Mouse (Mus musculus) midbrain, embryonic 14.5 days (tissue): Measurements from ENCODE around the gene Cd82. TPM values are rescaled to one million over a fixed set of nuclear protein-coding genes. Genes with fewer than 3 reads are reported as not detected.

Experiments
- ATAC-seq: fragments of 200-750 bp; cut with Nextera tagmentation; 2 replicates; pipeline ENCODE4 v1.8.0; 2017; ENCODE audit warnings: moderate number of reproducible peaks, moderate library complexity; ENCODE audit not compliant: low FRiP score, low TSS enrichment
- DNase-seq: peaks from one replicate; pipeline ENCODE4 v3.0.0-alpha.2; 2015
- H3K27ac ChIP-seq: fragments of 300-500 bp; sonication (generic); replicated peaks from 2 replicates; pipeline ENCODE4 v1.5.1; 2014; ENCODE audit warnings: mild to moderate bottlenecking, low read depth, low read length, moderate library complexity
- H3K27me3 ChIP-seq: fragments of 300-500 bp; sonication (generic); 2 replicates; pipeline ENCODE4 v1.6.1; 2014; ENCODE audit warnings: low read length, control low read depth, mixed read lengths; ENCODE audit not compliant: control insufficient read depth, insufficient read depth
- H3K36me3 ChIP-seq: fragments of 300-500 bp; sonication (generic); 2 replicates; pipeline ENCODE4 v1.6.1; 2014; ENCODE audit warnings: low read length, control low read depth; ENCODE audit not compliant: control insufficient read depth, insufficient read depth
- H3K4me1 ChIP-seq: fragments of 300-500 bp; sonication (generic); 2 replicates; pipeline ENCODE4 v1.6.1; 2014; ENCODE audit warnings: mild to moderate bottlenecking, antibody characterized with exemption, low read length, control low read depth; ENCODE audit not compliant: control insufficient read depth, insufficient read depth
- H3K4me2 ChIP-seq: fragments of 300-500 bp; sonication (generic); 2 replicates; pipeline ENCODE4 v1.6.1; 2014; ENCODE audit warnings: mild to moderate bottlenecking, low read length, moderate library complexity
- H3K4me3 ChIP-seq: fragments of 300-500 bp; sonication (generic); replicated peaks from 2 replicates; pipeline ENCODE4 v1.5.1; 2014; ENCODE audit warnings: low read depth, low read length
- H3K9ac ChIP-seq: fragments of 300-500 bp; sonication (generic); replicated peaks from 2 replicates; pipeline ENCODE4 v1.6.1; 2014; ENCODE audit warnings: mild to moderate bottlenecking, low read length, moderate library complexity
- H3K9me3 ChIP-seq: fragments of 300-500 bp; sonication (generic); 2 replicates; pipeline ENCODE4 v1.6.1; 2016; ENCODE audit warnings: low read length, control low read depth, mixed read lengths; ENCODE audit not compliant: control insufficient read depth
- WGBS: fragments of 180-500 bp; shearing (Covaris S2); extraction: QIAGEN DNeasy Blood & Tissue Kit; methylation state at CpG from one replicate; pipeline ENCODE4 v1.1.7; 2014; 5-methylcytosine and 5-hydroxymethylcytosine counted together
- polyA plus RNA-seq: library from polyadenylated mRNA; unstranded; fragments of >200 nt; fragmentation: Nextera tagmentation; extraction: Ambion mirVana; gene quantifications from 2 replicates; pipeline ENCODE4 v1.2.1, GENCODE M21; 2014

The Cd82 gene
- polyA plus RNA-seq, result 12.6 and 14.1 TPM in 2 replicates

DNA sequence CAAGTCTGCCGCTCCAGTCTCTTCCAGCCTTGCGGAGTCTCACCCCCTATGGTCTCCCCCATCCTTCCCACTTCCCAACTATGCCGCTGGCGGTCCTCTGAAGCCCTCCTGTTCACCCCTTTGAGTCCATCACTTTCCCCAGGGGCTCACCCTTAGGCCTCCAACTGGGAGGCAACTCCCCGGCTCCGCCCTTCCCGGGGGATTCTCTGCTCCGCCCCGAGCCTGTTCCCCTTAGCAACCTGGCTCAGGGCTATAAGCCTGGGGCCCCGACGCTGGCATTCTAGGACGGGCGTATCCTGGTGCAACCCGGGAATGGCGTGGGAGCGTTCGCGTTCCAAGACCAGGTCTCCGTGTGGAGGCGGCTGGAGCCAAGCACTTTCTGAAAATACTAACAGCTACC, at the start of gene Cd82:
Cd82 (minus strand) TSS at position 381 of the 400 bp plus-strand sequence.
- ATAC-seq (peak; percentile 66), DNase-seq (peak; percentile 75)
- Histone ChIP-seq H3K4me2 (peak within 1 kb of the TSS; percentile 60), H3K9ac (peak within 1 kb of the TSS; percentile 26; the same call in 1 of the 2 replicates), H3K4me3 (peak within 1 kb of the TSS; percentile 30), H3K9me3 (peaks cover 3% of the 10 kb centered on the region; the same call in 1 of the 2 replicates), H3K27me3 (peaks cover 22% of the 10 kb centered on the region; the same call in 1 of the 2 replicates), H3K4me1 (peaks cover 13% of the 10 kb centered on the region), H3K36me3 (no peaks in the 10 kb centered on the region), H3K27ac (no peak within 1 kb of the TSS)
- 2% methylated on average over 20 of the region's 20 CpGs for WGBS

- Histone ChIP-seq H3K4me2 (no peak overlapping the region), H3K9me3 (no peaks in the 10 kb centered on the region), H3K27me3 (no peaks in the 10 kb centered on the region), H3K9ac (no peak overlapping the region), H3K36me3 (no peaks in the 10 kb centered on the region), H3K4me1 (no peaks in the 10 kb centered on the region), H3K4me3 (no peak overlapping the region), H3K27ac (no peak overlapping the region)
- ATAC-seq, result no peak
- DNase-seq, result no peak
- 77% methylated on average over 7 of the region's 7 CpGs for WGBS
Measured at GRCm38 (mm10) chr2:93512130-93512529, 49.2 kb upstream of the Cd82 start.

DNA sequence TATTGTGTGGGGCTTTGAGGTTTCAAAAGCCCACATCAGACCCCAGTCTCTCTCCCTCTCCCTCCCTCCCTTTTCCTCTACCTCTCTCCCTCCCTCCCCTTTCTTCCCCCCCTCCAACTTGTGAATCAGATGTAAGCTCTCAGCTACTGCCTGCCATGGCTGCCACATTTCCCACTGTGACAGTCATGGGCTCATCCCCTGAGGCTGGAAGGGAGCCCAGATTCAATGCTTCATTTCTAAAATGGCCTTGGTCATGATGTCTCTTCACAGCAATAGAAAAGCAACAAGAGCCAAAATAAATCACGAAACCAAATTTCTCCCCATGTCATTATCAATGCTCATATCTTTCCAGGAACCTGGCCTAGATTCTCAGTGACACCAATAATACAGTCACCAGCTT, 47.9 kb upstream of the Cd82 start:
- DNase-seq, result no peak

DNA sequence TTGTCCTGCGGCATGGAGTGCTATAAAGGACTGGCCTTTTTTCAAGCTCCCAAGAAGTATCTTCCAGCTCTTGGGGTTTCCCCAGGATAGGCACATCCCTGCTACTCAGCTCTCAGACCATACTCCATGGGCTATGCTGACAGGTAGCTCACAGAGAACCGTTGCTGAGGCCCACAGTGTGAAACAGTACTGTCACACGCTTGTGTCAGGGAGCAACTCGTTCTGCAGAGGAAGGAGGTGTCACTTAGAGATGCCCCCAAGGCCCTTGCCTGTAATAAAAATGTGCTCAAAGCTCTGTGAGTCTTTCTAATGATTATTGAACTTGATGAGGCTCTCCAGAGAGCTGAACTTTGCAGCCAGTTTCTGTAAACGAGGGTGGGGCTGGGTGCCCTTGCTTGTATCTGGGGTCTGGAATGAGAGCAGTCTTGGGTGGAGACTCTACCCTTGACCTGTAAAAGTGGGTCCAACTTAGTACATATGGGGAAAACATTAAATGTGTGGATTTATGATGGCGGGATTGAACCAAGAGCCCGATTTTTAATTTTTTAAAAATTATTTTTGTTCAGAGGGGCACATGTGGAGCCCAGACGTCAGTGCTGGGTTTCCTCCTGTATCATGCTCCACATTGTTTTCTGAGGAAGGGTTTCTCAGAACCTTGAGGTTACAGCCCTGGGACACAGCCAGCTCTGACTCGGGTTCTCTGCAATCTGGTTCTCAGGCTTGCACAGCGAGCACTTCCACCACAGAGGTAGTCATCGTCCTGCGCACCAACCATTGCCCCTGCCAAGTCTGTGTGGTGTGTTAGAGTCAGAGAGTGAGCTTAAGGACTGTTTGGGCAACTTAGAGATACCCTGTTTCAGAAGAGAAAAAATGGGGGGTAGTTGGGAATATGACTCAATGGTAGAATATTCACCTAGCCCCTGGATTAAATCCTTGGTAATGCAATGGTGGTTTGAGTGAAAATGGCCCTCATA, 47.1 kb upstream of the Cd82 start:
- Histone ChIP-seq H3K4me1 (no peaks in the 10 kb centered on the region), H3K36me3 (no peaks in the 10 kb centered on the region), H3K9me3 (no peaks in the 10 kb centered on the region), H3K4me2 (no peak overlapping the region), H3K4me3 (no peak overlapping the region), H3K9ac (no peak overlapping the region), H3K27me3 (no peaks in the 10 kb centered on the region), H3K27ac (no peak overlapping the region)
- 91% methylated on average over 12 of the region's 12 CpGs for WGBS
- ATAC-seq (no peak), DNase-seq (no peak)

More for the DNA sequence above, 47.9 kb upstream of the Cd82 start:
- ATAC-seq, result no peak
- WGBS, result 97% methylated on average over 1 of the region's 1 CpGs
- H3K27ac ChIP-seq, result no peak overlapping the region
- no peak overlapping the region for H3K4me3 ChIP-seq
- H3K9me3 ChIP-seq, result no peaks in the 10 kb centered on the region
- no peaks in the 10 kb centered on the region for H3K36me3 ChIP-seq
- H3K9ac ChIP-seq, result no peak overlapping the region
- H3K27me3 ChIP-seq, result no peaks in the 10 kb centered on the region
- H3K4me2 ChIP-seq, result no peak overlapping the region
- H3K4me1 ChIP-seq, result no peaks in the 10 kb centered on the region

DNA sequence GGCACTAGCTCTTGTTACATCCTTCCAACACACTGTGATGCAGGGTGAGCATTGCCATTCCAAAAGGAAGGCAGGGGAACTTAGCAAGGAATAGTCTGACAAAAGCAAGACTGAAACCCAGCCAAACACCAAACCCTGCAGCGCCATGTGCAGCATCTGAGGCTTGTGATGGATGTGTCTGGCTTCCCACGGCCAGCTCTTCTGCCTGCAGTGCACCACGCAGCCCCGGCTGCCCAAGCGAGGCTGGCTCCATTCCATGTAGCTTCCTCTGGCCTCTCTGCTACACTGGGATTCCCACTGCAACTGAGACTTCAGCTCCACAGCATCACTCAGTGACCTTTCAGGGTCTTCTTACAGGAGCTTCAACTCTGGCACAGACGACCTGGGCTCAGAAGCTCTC, 42.2 kb upstream of the Cd82 start:
- WGBS, result 84% methylated on average over 6 of the region's 6 CpGs
- no peak for DNase-seq
- no peak overlapping the region for H3K4me2 ChIP-seq

DNA sequence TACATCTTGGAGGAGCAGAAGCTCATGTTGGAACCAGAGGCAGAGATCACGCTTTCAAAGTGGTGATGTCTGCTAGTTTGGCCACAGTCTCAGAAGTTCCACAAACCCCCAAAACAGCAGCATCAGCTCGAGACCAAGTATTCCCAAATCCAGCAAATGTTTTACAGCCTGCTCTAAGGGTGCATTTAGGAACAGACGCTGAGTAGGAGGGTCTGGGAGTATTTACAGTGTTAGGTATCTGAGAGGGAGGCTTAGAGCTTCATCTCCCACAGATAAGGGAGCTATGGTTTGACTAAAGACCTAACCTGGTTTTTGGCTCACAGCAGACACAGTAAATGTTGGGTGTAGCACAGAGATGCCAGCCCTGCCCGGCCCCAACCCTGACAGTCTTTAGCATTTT, 40.4 kb upstream of the Cd82 start:
- H3K9me3 ChIP-seq, result no peaks in the 10 kb centered on the region
- ATAC-seq (no peak), DNase-seq (no peak)
- H3K4me1 ChIP-seq, result no peaks in the 10 kb centered on the region
- H3K4me2 ChIP-seq, result no peak overlapping the region
- H3K9ac ChIP-seq, result no peak overlapping the region
- H3K4me3 ChIP-seq, result no peak overlapping the region
- no peak overlapping the region for H3K27ac ChIP-seq
- 88% methylated on average over 4 of the region's 4 CpGs for WGBS
- H3K36me3 ChIP-seq, result no peaks in the 10 kb centered on the region
- H3K27me3 ChIP-seq, result no peaks in the 10 kb centered on the region

More for the DNA sequence above, 42.2 kb upstream of the Cd82 start:
- H3K4me1 ChIP-seq, result no peaks in the 10 kb centered on the region
- no peaks in the 10 kb centered on the region for H3K9me3 ChIP-seq
- H3K27me3 ChIP-seq, result no peaks in the 10 kb centered on the region
- H3K9ac ChIP-seq, result no peak overlapping the region
- no peak overlapping the region for H3K27ac ChIP-seq
- no peaks in the 10 kb centered on the region for H3K36me3 ChIP-seq
- no peak for ATAC-seq
- H3K4me3 ChIP-seq, result no peak overlapping the region

GRCm38 (mm10) chr2:93501303-93501702, 38.4 kb upstream of the Cd82 start:
- Histone ChIP-seq H3K4me1 (no peaks in the 10 kb centered on the region), H3K27me3 (no peaks in the 10 kb centered on the region), H3K4me3 (no peak overlapping the region), H3K27ac (no peak overlapping the region), H3K4me2 (no peak overlapping the region), H3K9ac (no peak overlapping the region), H3K9me3 (no peaks in the 10 kb centered on the region), H3K36me3 (no peaks in the 10 kb centered on the region)
- DNase-seq (no peak), ATAC-seq (no peak)
- WGBS, result 84% methylated on average over 10 of the region's 10 CpGs

DNA sequence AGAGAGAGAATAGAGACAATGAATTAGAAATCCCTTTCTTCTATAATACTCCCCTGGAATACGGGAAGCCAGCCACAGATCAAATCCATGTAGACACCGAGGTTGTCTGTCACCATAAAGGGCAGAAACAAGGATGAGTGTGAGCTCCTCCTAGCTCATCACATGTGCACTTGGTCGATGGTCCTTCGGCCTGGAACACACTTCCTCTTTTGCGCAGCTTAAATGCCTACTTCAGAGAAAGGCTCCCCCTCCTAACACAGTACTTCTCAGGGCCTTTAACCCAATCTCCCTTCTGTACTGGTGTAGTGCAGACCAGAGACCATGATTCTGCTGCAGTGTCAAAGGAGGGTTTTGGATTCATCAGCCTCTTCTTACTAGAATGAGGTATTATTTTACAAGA, 34.3 kb upstream of the Cd82 start:
- WGBS, result 87% methylated on average over 5 of the region's 5 CpGs
- no peak overlapping the region for H3K4me2 ChIP-seq
- H3K27me3 ChIP-seq, result no peaks in the 10 kb centered on the region
- no peak overlapping the region for H3K9ac ChIP-seq
- H3K27ac ChIP-seq, result no peak overlapping the region
- H3K4me1 ChIP-seq, result no peaks in the 10 kb centered on the region
- DNase-seq, result no peak
- H3K9me3 ChIP-seq, result no peaks in the 10 kb centered on the region
- no peak for ATAC-seq
- no peak overlapping the region for H3K4me3 ChIP-seq
- H3K36me3 ChIP-seq, result no peaks in the 10 kb centered on the region

DNA sequence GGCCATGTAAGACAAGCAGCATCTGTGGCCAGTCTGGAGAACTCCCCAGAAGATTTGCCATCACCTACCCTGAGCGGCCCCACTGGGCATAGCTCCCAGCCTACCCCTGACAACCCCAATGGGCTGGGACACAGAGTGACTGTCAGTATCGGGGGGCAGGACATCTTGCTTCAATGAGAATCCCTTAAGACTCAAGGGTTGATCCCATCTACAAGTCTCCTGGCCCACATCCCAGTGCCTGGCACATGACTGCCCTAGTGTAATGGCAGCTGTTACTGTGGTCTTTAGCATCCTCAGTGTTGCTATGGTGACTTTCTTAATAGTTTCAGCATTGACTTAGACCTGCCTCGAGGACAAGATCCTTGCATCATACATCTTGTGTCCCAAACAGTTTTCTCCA, 32.2 kb upstream of the Cd82 start:
- no peaks in the 10 kb centered on the region for H3K27me3 ChIP-seq
- no peak overlapping the region for H3K4me2 ChIP-seq
- H3K9ac ChIP-seq, result no peak overlapping the region
- DNase-seq (no peak), ATAC-seq (no peak)
- no peak overlapping the region for H3K27ac ChIP-seq
- no peaks in the 10 kb centered on the region for H3K9me3 ChIP-seq
- no peaks in the 10 kb centered on the region for H3K4me1 ChIP-seq
- no peak overlapping the region for H3K4me3 ChIP-seq
- 83% methylated on average over 3 of the region's 3 CpGs for WGBS
- no peaks in the 10 kb centered on the region for H3K36me3 ChIP-seq
